Comparison of ENCODE assay signal across 21 mouse cellular contexts in the genomic region with DNA sequence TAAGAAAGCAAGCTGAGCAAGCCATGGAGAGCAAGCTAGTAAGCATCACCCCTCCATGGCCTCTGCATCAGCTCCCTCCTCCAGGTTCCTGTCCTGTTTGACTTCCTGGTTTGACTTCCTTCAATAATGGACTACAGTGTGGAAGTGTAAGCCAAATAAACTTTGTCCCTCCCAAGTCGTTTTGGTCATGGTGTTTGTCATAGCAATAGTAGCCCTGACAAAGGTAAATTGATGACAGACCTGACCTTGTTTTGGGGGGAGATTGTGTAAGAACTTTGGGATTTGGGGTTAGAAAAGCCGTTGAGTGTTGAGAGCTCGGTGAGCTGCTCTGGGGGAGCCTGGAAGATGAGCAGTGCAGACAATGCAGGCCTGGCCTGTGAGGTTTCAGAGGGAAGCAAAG. TPM values are rescaled to one million over a fixed set of nuclear protein-coding genes. Genes with fewer than 3 reads are reported as not detected.
DNase-seq lines count a peak whose midpoint lies in the region; ATAC-seq and TF ChIP-seq lines count a peak whose summit lies in the region.
"Had no signal": no experiment of that assay in that cellular context is flagged by ENCODE, and none has a peak within 500 bp of the region (broad histone marks: within the 10 kb centered on the region; RNA-seq: fewer than 3 reads in every experiment).

No protein-coding gene starts in this region.

- H3K36me3 ChIP-seq in hindbrain, embryonic 10.5 days: no peaks in the 10 kb centered on the region
- H3K36me3 ChIP-seq in hindbrain, embryonic 13.5 days: no peaks in the 10 kb centered on the region
- no peaks in the 10 kb centered on the region for H3K36me3 ChIP-seq in intestine, embryonic 14.5 days (ENCODE audit: control insufficient read depth, insufficient read depth, low read length)
- no peaks in the 10 kb centered on the region for H3K36me3 ChIP-seq in intestine, embryonic 16.5 days (ENCODE audit: control insufficient read depth, insufficient read depth, low read length)
- no peaks in the 10 kb centered on the region for H3K36me3 ChIP-seq in liver, adult 2 months (ENCODE audit: control insufficient read depth, insufficient read depth, low read length)
- H3K36me3 ChIP-seq in liver, embryonic 11.5 days (ENCODE audit: control insufficient read depth, insufficient read depth, low read length): no peaks in the 10 kb centered on the region
- H3K36me3 ChIP-seq in midbrain, embryonic 11.5 days (ENCODE audit: control insufficient read depth, insufficient read depth, low read length): no peaks in the 10 kb centered on the region
- no peaks in the 10 kb centered on the region for H3K36me3 ChIP-seq in midbrain, embryonic 13.5 days
- H3K36me3 ChIP-seq: G1E had no signal

- DNase-seq in hindbrain, embryonic 10.5 days (ENCODE audit: low spot score): no peak
- DNase-seq in intestine, embryonic 14.5 days (ENCODE audit: low spot score): no peak
- DNase-seq in liver, adult 2 months (ENCODE audit: extremely low read depth, low read depth, low spot score): peak; percentile 81
- no peak for DNase-seq in liver, embryonic 11.5 days (ENCODE audit: low spot score)
- DNase-seq in midbrain, embryonic 11.5 days (ENCODE audit: low spot score, missing footprints): peak; percentile 73
- DNase-seq: adrenal gland, adult 2 months; adrenal gland, adult 8-10 months; adrenal gland, postnatal 10 days; adrenal gland, postnatal 14 days; adrenal gland, postnatal 25 days; adrenal gland, postnatal 36 days; B cell, adult 2 months; cerebellum, adult 11 months; cerebellum, adult 11-12 months had no signal

- H3K27ac ChIP-seq in hindbrain, embryonic 10.5 days: 0 out of 2 replicates have a peak overlapping the region, but pooled peaks have one; percentile 8
- no peak overlapping the region for H3K27ac ChIP-seq in hindbrain, embryonic 13.5 days
- peak overlapping the region; percentile 14; the same call in 1 of the 2 replicates for H3K27ac ChIP-seq in intestine, embryonic 14.5 days (ENCODE audit: low read depth)
- no peak overlapping the region; the same call in 1 of the 2 replicates for H3K27ac ChIP-seq in intestine, embryonic 16.5 days (ENCODE audit: low read length)
- H3K27ac ChIP-seq in liver, adult 2 months (replicated peaks; ENCODE audit: insufficient read depth, low read depth, low read length): no peak overlapping the region
- H3K27ac ChIP-seq in liver, embryonic 11.5 days (ENCODE audit: low read depth, low read length): no peak overlapping the region
- H3K27ac ChIP-seq in midbrain, embryonic 11.5 days (ENCODE audit: low read depth, low read length): no peak overlapping the region
- H3K27ac ChIP-seq in midbrain, embryonic 13.5 days: no peak overlapping the region

- TF ChIP-seq POLR2A in liver, adult 2 months (IDR thresholded peaks at IDR 0.05; ENCODE audit: extremely low read depth, insufficient read depth, low read length): no peak

- H3K9ac ChIP-seq in hindbrain, embryonic 13.5 days: no peak overlapping the region
- no peak overlapping the region for H3K9ac ChIP-seq in intestine, embryonic 14.5 days (ENCODE audit: low read length)
- no peak overlapping the region for H3K9ac ChIP-seq in intestine, embryonic 16.5 days (ENCODE audit: low read depth, low read length)
- H3K9ac ChIP-seq in liver, adult 2 months (ENCODE audit: low read depth, low read length): no peak overlapping the region
- H3K9ac ChIP-seq in liver, embryonic 11.5 days (ENCODE audit: low read depth, low read length): no peak overlapping the region
- H3K9ac ChIP-seq in midbrain, embryonic 11.5 days (ENCODE audit: low read length): no peak overlapping the region
- no peak overlapping the region for H3K9ac ChIP-seq in midbrain, embryonic 13.5 days (replicated peaks)

- H3K27me3 ChIP-seq in hindbrain, embryonic 10.5 days (ENCODE audit: insufficient read depth, poor library complexity, severe bottlenecking): peaks cover 28% of the 10 kb centered on the region
- peaks cover 17% of the 10 kb centered on the region for H3K27me3 ChIP-seq in hindbrain, embryonic 13.5 days
- no peaks in the 10 kb centered on the region for H3K27me3 ChIP-seq in intestine, embryonic 14.5 days (replicated peaks; ENCODE audit: control insufficient read depth, insufficient read depth, low read length)
- H3K27me3 ChIP-seq in intestine, embryonic 16.5 days (replicated peaks; ENCODE audit: control insufficient read depth, insufficient read depth, low read length): no peaks in the 10 kb centered on the region
- H3K27me3 ChIP-seq in liver, adult 2 months (ENCODE audit: control insufficient read depth, insufficient read depth, low read length): no peaks in the 10 kb centered on the region
- no peaks in the 10 kb centered on the region; the same call in 1 of the 2 replicates for H3K27me3 ChIP-seq in liver, embryonic 11.5 days (replicated peaks; ENCODE audit: control insufficient read depth, insufficient read depth, low read length)
- H3K27me3 ChIP-seq in midbrain, embryonic 11.5 days (ENCODE audit: control insufficient read depth, insufficient read depth, low read length): peaks cover 2% of the 10 kb centered on the region; the same call in 1 of the 2 replicates
- peaks cover 42% of the 10 kb centered on the region for H3K27me3 ChIP-seq in midbrain, embryonic 13.5 days

- no peak overlapping the region for H3K4me2 ChIP-seq in hindbrain, embryonic 13.5 days
- no peak overlapping the region for H3K4me2 ChIP-seq in intestine, embryonic 14.5 days (ENCODE audit: low read length)
- no peak overlapping the region for H3K4me2 ChIP-seq in intestine, embryonic 16.5 days (ENCODE audit: low read depth, low read length)
- no peak overlapping the region for H3K4me2 ChIP-seq in liver, embryonic 11.5 days
- H3K4me2 ChIP-seq in midbrain, embryonic 11.5 days: no peak overlapping the region
- no peak overlapping the region for H3K4me2 ChIP-seq in midbrain, embryonic 13.5 days (replicated peaks)

- 81% methylated on average over 3 of the region's 3 CpGs for WGBS in hindbrain, embryonic 10.5 days
- WGBS in hindbrain, embryonic 13.5 days: 81% methylated on average over 3 of the region's 3 CpGs
- WGBS in intestine, embryonic 14.5 days: 63% methylated on average over 3 of the region's 3 CpGs
- WGBS in intestine, embryonic 16.5 days: 62% methylated on average over 3 of the region's 3 CpGs
- 23% methylated on average over 3 of the region's 3 CpGs for WGBS in liver, adult 2 months
- WGBS in liver, embryonic 11.5 days: 57% methylated on average over 3 of the region's 3 CpGs
- WGBS in midbrain, embryonic 11.5 days: 87% methylated on average over 3 of the region's 3 CpGs
- WGBS in midbrain, embryonic 13.5 days: 87% methylated on average over 3 of the region's 3 CpGs

- H3K79me2 ChIP-seq in liver, adult 2 months (ENCODE audit: control insufficient read depth, insufficient read depth, low read length): no peaks in the 10 kb centered on the region

- no peak for TF ChIP-seq CTCF in liver, adult 2 months (IDR thresholded peaks at IDR 0.05; ENCODE audit: low read depth, low read length)

- H3K4me1 ChIP-seq in hindbrain, embryonic 10.5 days (replicated peaks): peaks cover 69% of the 10 kb centered on the region
- peaks cover 48% of the 10 kb centered on the region for H3K4me1 ChIP-seq in hindbrain, embryonic 13.5 days (replicated peaks)
- H3K4me1 ChIP-seq in intestine, embryonic 14.5 days (replicated peaks; ENCODE audit: control insufficient read depth, insufficient read depth, low read length): peaks cover 19% of the 10 kb centered on the region
- H3K4me1 ChIP-seq in intestine, embryonic 16.5 days (ENCODE audit: control insufficient read depth, insufficient read depth, low read length): peaks cover 19% of the 10 kb centered on the region
- H3K4me1 ChIP-seq in liver, adult 2 months (ENCODE audit: control insufficient read depth, insufficient read depth, low read length): peaks cover 4% of the 10 kb centered on the region; the same call in 1 of the 2 replicates
- peaks cover 13% of the 10 kb centered on the region for H3K4me1 ChIP-seq in liver, embryonic 11.5 days (replicated peaks; ENCODE audit: control insufficient read depth, insufficient read depth, low read length)
- H3K4me1 ChIP-seq in midbrain, embryonic 11.5 days (ENCODE audit: control insufficient read depth, insufficient read depth, low read length): peaks cover 32% of the 10 kb centered on the region
- peaks cover 61% of the 10 kb centered on the region for H3K4me1 ChIP-seq in midbrain, embryonic 13.5 days (replicated peaks)

- no peak for ATAC-seq in hindbrain, embryonic 13.5 days (ENCODE audit: low FRiP score)
- ATAC-seq in intestine, embryonic 14.5 days (replicated peaks; ENCODE audit: low FRiP score, low TSS enrichment, low read depth): no peak
- no peak for ATAC-seq in intestine, embryonic 16.5 days
- ATAC-seq in liver, embryonic 11.5 days (replicated peaks; ENCODE audit: low FRiP score): no peak
- ATAC-seq in midbrain, embryonic 11.5 days (ENCODE audit: low FRiP score): no peak
- no peak for ATAC-seq in midbrain, embryonic 13.5 days
- ATAC-seq: activated CD4-positive, CD25-positive, alpha-beta regulatory T cell, adult 4 months; CD4-positive, CD25-positive, alpha-beta regulatory T cell, adult 4 months; Patski had no signal

- H3K4me3 ChIP-seq in hindbrain, embryonic 10.5 days: no peak overlapping the region
- H3K4me3 ChIP-seq in hindbrain, embryonic 13.5 days: no peak overlapping the region
- H3K4me3 ChIP-seq in intestine, embryonic 14.5 days (ENCODE audit: low read depth, low read length): no peak overlapping the region
- H3K4me3 ChIP-seq in intestine, embryonic 16.5 days (ENCODE audit: low read length): no peak overlapping the region
- H3K4me3 ChIP-seq in liver, adult 2 months (ENCODE audit: insufficient read depth, low read depth, low read length): no peak overlapping the region
- no peak overlapping the region for H3K4me3 ChIP-seq in liver, embryonic 11.5 days (ENCODE audit: low read depth, low read length)
- H3K4me3 ChIP-seq in midbrain, embryonic 11.5 days (ENCODE audit: low read depth, low read length): no peak overlapping the region
- no peak overlapping the region for H3K4me3 ChIP-seq in midbrain, embryonic 13.5 days (replicated peaks)

- 0 out of 2 replicates have a peak, but pooled peaks cover 4% of the 10 kb centered on the region for H3K9me3 ChIP-seq in hindbrain, embryonic 10.5 days
- no peaks in the 10 kb centered on the region for H3K9me3 ChIP-seq in hindbrain, embryonic 13.5 days
- H3K9me3 ChIP-seq in intestine, embryonic 14.5 days (ENCODE audit: control insufficient read depth, low read length): peaks cover 2% of the 10 kb centered on the region; the same call in 1 of the 2 replicates
- H3K9me3 ChIP-seq in intestine, embryonic 16.5 days (ENCODE audit: control insufficient read depth, low read length): no peaks in the 10 kb centered on the region
- H3K9me3 ChIP-seq in liver, embryonic 11.5 days (ENCODE audit: control insufficient read depth, low read length): no peaks in the 10 kb centered on the region
- no peaks in the 10 kb centered on the region; the same call in 1 of the 2 replicates for H3K9me3 ChIP-seq in midbrain, embryonic 11.5 days (ENCODE audit: control insufficient read depth, low read length)
- H3K9me3 ChIP-seq in midbrain, embryonic 13.5 days: no peaks in the 10 kb centered on the region; the same call in 1 of the 2 replicates
- H3K9me3 ChIP-seq: G1E had no signal

RNA-seq across cellular contexts. Expression of a gene that starts 26.3 kb away (rescaled TPM):
- polyA plus RNA-seq in hindbrain, embryonic 10.5 days (2016; fragmentation: Nextera tagmentation; extraction: Ambion mirVana): 60.9 and 66.6 TPM in 2 replicates
- 50.0 and 54.0 TPM in 2 replicates for polyA plus RNA-seq in hindbrain, embryonic 13.5 days (2015; fragmentation: Nextera tagmentation; extraction: Ambion mirVana)
- polyA plus RNA-seq in intestine, embryonic 14.5 days (2014; fragmentation: Nextera tagmentation; extraction: Ambion mirVana): 70.0 and 78.4 TPM in 2 replicates
- polyA plus RNA-seq in intestine, embryonic 16.5 days (2015; fragmentation: Nextera tagmentation; extraction: Ambion mirVana): 61.0 and 61.7 TPM in 2 replicates
- total RNA-seq in liver, adult 2 months (2014; rRNA removed): 36.6 and 39.2 TPM in 2 replicates
- polyA plus RNA-seq in liver, adult 2 months (2012; rRNA removed): 59.5 and 63.0 TPM in 2 replicates
- 46.5 and 48.5 TPM in 2 replicates for polyA plus RNA-seq in liver, embryonic 11.5 days (2014; fragmentation: Nextera tagmentation; extraction: Ambion mirVana)
- 62.5 and 63.3 TPM in 2 replicates for polyA plus RNA-seq in midbrain, embryonic 11.5 days (2014; fragmentation: Nextera tagmentation; extraction: Ambion mirVana)
- polyA plus RNA-seq in midbrain, embryonic 13.5 days (2015; fragmentation: Nextera tagmentation; extraction: Ambion mirVana): 50.7 and 55.4 TPM in 2 replicates

RNA-seq across cellular contexts. Expression of a gene that starts 26.5 kb away (rescaled TPM):
- polyA plus RNA-seq in hindbrain, embryonic 10.5 days (2016; fragmentation: Nextera tagmentation; extraction: Ambion mirVana): 30.1 TPM in 2 replicates
- 23.6 and 25.7 TPM in 2 replicates for polyA plus RNA-seq in hindbrain, embryonic 13.5 days (2015; fragmentation: Nextera tagmentation; extraction: Ambion mirVana)
- polyA plus RNA-seq in intestine, embryonic 14.5 days (2014; fragmentation: Nextera tagmentation; extraction: Ambion mirVana): 34.3 and 35.6 TPM in 2 replicates
- 30.4 and 34.6 TPM in 2 replicates for polyA plus RNA-seq in intestine, embryonic 16.5 days (2015; fragmentation: Nextera tagmentation; extraction: Ambion mirVana)
- 13.2 and 14.5 TPM in 2 replicates for total RNA-seq in liver, adult 2 months (2014; rRNA removed)
- 22.2 and 22.4 TPM in 2 replicates for polyA plus RNA-seq in liver, adult 2 months (2012; rRNA removed)
- 27.9 and 29.5 TPM in 2 replicates for polyA plus RNA-seq in liver, embryonic 11.5 days (2014; fragmentation: Nextera tagmentation; extraction: Ambion mirVana)
- polyA plus RNA-seq in midbrain, embryonic 11.5 days (2014; fragmentation: Nextera tagmentation; extraction: Ambion mirVana): 22.3 and 23.7 TPM in 2 replicates
- 21.1 and 22.9 TPM in 2 replicates for polyA plus RNA-seq in midbrain, embryonic 13.5 days (2015; fragmentation: Nextera tagmentation; extraction: Ambion mirVana)

Comparison
In these comparisons a context has a peak if more than half of its experiments do, and no peak if none do; other contexts are left out.
1. DNase-seq: peak in liver, adult 2 months (single experiment) and midbrain, embryonic 11.5 days (single experiment); none in hindbrain, embryonic 10.5 days (single experiment), intestine, embryonic 14.5 days (single experiment) and liver, embryonic 11.5 days (single experiment).
2. H3K27ac ChIP-seq: peak in hindbrain, embryonic 10.5 days (single experiment) and intestine, embryonic 14.5 days (single experiment); none in hindbrain, embryonic 13.5 days (single experiment), intestine, embryonic 16.5 days (single experiment), liver, adult 2 months (single experiment), liver, embryonic 11.5 days (single experiment), midbrain, embryonic 11.5 days (single experiment) and midbrain, embryonic 13.5 days (single experiment).